Mouse (Mus musculus): Measurements from ENCODE around the gene Camkk2.

Camkk2 gene

DNA sequence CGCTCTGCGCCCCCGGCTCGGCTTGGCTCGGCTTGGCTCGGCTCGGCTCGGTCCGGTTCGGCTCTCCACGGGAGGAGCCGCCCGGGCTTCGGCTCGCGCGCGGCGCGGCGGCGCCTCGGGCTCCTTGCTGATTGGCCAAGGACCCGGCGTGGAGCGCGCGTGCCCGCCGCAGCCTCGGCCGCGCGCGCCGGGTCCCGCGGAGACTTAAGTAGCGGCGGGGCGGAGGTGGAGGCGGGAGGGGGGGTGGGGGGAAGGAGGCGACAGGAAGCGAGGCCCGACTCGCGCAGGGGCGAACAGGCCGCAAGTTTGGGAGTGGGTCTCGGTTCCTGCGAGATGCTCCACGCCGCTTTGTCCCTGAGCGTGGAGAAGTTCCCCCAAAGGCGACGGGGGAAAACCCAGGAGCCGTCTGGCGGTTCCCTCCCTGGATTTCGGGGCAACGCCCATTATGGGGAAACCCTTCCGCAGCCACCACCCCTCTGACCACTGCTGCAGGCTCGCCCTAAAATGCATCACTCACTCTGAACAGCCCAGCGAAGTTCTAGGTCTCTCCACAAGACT is at the start of gene Camkk2:
Gene Camkk2, minus strand, starts transcription at position 133 of the 558 bp plus-strand sequence.
- DNase-seq (ENCODE audit: low spot score in 2 of 2), result peak; percentile 78 to 83

DNA sequence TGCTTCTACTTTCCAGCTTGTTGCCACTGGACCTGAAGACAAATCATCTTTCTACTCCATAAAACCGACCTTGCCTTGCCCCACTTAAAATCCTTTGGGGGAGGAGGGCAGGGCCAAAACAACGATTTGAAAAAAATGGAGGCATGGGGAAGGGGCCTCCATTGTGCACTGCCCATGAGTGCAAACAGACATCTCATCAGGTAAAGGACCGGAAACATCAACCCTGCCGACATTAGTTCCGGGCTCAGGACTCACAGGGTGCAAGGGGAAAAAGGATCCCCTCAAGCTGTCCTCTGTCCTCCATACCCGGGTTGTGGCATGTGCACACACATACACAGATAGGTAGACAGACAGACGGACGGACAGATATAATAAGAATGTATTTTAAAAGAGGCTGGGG is 45.9 kb upstream of the Camkk2 start:
- DNase-seq (ENCODE audit: low spot score in 2 of 2), result no peak

DNA sequence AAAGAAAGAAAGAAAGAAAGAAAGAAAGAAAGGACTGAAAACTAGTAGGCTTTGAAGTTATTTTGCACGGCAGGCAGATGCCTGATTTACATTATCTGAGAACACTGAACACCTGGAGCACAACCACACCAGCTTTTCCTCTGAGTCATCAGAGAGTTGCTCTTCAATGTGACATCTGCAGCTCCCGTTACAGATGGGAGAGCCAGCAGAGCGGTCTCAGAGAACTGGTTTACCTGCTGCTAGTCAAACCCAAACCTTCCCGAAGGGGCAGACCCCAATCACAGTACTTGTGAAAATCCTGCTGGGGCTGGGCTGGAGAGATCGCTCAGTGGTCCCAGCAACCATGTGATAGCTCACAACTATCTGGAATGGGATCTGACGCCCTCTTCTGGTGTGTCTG is 45.2 kb upstream of the Camkk2 start:
- no peak for DNase-seq (ENCODE audit: low spot score in 2 of 2)

DNA sequence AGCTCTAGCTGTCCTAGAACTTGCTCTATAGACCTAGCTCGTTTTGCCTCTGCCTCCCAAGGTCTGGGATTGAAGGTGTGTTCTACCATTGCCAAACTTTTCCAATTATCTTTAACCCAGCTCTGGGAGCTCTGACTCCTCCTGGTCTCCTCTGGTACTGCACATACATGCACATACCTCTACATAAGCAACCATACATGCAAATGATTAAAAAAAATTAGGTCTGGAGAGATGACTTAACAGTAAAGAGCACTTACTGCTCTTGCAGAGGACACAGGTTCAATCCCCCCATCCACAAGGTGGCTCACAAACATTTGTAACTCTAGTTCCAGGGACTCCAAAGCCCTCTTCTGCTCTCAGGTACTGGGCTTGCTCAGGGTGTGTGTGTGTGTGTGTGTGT is 44.8 kb upstream of the Camkk2 start:
- DNase-seq (ENCODE audit: low spot score in 2 of 2), result no peak

DNA sequence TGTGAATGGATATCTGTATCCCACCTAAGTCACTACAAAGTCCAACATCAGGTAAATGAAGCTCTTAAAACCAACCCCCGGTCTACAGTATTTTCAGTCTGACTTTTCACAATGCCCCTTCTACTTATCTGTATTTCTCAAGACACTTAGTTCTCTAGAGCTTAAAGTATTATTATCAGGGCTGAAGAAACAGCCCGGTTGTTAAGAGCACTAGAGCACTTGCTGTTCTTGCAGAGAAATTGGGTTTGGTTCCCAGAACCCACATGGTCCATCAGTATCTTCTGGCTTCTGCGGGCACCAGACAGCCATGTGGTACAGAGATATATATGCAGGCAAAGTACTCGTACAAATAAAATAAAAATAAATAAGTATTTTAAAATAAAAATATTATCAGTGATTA is 43.2 kb upstream of the Camkk2 start:
- no peak for DNase-seq (ENCODE audit: low spot score in 2 of 2)

DNA sequence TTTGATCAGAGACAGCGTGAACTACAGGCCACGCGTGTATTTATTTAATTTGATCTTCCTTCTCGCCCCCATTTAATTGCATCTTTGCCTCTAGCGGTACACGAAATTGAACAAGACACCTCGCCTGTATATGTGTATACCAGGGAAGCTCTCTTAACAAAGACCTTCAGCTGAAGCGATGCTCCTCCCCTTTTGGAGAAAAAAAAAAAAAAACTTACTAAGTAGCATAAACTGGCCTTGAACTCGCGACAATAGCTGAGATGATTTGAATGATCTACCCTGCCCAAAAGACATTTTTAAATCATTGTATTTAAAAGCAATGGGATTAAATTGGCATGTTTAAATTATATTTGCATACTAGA is 42.3 kb upstream of the Camkk2 start:
- no peak for DNase-seq (ENCODE audit: low spot score in 2 of 2)

DNA sequence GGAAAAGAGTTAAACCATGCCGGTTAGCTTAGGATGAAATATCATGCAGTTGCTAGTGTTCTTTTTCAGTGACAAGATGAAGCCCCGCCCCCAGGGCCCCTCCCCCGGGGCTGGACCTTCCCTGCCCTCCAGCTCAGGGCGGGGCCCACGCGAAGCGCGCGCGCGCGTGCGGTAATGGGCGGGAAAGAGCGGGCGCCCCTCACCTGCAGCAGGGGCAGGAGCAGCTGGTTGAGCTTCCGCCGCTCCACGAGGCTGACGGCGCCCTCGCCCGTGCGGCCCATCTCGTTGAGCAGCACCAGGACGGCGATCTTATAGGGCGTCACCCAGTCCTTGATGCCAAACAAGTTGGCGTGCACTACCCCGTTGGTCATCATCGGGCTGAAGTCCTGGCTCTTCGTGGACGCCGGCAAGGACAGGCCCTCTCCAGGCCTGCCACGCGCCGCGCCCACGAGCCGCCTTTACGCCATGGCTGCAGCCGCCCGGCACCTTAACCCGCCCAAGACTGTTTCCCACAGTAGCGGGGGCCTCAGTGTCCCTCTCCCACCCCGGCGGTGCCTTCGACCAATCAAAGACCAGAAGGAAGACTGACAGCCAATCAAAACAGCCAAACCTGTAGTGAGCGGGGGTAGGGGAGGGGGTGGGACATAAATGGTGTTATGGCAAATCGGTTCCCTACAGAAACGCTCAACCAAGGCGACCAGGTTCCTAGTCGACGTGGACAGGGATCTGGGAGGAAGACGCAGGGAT is 41.7 kb upstream of the Camkk2 start, which contains the start of gene Anapc5:
Gene Anapc5, minus strand, starts transcription at position 563 of the 747 bp plus-strand sequence.
- DNase-seq (ENCODE audit: low spot score in 2 of 2), result peak; percentile 93 to 95

DNA sequence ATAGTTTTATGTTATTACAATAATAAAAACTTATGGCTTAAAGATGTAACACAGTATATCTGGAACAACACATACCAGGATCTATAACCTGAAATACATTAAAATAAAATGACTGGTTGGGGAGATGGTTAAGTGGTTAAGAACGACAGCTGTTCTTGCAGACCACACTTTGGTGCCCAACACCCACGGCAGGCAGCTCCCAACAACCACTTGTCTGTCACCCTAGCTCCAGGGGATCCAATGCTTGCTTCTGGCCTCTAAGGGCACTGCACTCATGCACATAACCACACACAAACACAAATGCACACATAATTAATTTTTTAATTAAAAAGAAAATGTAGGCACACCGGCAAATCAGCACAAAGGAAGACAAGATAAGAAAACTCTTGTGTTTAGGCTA is 33.5 kb upstream of the Camkk2 start:
- DNase-seq (ENCODE audit: low spot score in 2 of 2), result no peak

DNA sequence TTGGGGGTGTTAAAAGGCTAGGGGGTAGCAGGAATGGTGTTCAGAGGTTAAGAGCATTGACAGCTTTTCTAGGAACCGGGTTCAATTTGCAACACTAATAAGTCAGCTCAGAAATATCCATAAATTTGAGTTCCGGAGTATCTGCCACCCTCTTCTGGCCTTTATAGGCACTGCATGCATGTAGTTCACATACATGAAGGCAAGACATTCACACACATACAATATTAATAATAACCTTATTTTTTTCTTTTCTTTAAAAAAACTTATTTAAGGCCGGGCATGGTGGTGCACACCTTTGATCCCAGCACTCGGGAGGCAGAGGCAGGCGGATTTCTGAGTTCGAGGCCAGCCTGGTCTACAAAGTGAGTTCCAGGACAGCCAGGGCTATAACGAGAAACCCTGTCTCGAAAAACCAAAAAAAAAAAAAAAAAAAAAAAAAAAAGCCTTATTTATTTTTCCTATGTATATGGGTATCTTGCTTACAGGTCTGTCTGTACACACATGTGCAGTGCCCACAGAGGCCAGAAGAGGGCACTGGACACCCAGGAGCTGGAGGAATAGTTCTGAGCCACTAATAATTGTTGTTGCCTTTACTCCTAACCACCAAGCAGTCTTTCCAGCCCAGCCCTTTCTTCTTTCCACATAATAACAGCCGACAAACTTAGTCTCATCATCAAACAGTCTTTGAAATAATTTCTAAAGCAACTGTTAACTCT is 32.3 kb upstream of the Camkk2 start:
- DNase-seq (ENCODE audit: low spot score in 2 of 2), result peak; percentile 61 to 77

DNA sequence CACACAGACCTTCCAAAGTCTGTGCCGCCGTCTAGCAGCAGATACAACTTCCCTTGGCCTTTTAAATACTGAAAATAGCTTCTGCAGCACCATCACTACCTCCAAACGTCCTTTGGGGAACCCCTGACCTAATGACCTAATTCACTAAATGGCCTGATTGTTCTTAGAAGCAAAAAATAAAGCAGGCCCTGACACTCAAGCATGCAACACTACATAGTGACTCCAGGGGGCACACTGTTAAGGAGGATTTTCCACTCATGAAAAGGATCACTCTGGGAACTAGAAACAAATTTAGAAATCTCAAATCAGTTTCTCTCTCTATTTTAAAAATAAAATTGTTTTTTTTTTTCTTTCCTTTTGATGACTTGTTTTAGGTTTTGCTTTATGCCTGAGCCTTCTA is 26.3 kb upstream of the Camkk2 start:
- DNase-seq (ENCODE audit: low spot score in 2 of 2), result no peak

DNA sequence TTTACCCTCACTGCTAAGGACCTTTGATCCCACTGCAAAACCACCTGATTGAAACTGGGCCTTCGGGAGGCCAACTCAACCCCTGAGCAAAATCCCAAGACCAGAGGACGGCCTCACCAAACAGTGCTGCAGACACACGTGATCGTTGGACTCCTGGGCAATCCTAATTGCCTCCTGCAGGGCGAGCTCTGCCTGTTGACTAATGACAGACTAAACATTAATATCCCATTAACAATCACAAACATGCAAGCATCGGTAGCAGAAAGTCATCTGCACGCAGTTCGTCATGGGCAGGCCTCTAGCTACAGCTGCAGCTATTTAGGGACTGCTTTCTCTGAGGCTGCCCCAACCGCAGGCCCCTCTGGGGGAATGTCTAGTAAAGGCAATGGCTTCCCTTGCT is 23.5 kb upstream of the Camkk2 start:
- DNase-seq (ENCODE audit: low spot score in 2 of 2), result no peak

DNA sequence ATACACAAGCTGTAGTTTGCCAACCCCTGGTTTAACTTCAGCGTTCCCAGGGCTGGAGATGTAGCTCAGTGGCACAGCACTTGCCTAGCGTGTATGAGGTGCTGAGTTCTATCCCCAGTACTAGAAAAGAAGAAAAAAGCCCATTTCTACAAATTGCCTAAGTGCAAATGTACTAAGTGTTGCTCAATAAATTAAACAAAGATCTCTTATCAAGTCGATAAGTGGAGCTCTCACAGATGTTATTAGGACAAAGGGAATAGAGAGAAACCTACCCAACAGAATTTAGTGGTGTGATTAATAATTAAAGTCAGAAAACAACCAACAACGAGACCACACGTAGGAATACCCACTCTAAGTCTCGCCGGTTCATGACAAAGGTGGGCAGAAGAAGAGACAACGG is 22.5 kb upstream of the Camkk2 start:
- DNase-seq (ENCODE audit: low spot score in 2 of 2), result no peak

DNA sequence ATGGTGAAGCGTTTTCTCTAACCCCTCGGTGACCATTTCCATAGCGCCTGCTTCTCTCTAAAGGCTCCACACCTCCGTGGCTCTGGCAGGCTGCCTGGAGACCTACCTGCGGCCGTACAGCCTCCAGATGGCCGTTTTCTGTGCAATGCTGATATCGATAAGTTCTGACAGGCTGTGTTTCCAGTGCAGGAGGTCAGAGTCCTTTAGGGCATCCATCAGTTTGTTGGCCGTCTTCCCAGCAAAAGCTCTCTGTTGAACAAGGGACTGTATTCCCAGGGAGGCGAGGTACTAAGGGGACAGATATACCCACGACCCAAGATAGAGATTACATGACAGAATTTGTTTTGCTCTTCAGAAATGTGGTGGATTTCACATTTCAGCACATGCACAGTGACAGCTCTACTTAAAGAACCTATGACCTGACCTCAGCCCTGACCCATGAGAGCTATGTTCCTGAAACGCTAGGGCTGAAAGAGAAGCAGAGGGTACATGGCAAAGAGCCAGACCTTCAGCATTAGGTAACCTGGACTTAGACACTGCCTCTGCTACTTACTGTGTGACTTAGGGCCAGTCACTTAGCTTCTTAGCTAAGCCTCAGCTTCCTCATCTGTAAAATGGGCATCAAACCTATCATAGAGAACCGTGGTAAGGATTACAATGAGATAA is 21.3 kb upstream of the Camkk2 start:
- no peak for DNase-seq (ENCODE audit: low spot score in 2 of 2)

DNA sequence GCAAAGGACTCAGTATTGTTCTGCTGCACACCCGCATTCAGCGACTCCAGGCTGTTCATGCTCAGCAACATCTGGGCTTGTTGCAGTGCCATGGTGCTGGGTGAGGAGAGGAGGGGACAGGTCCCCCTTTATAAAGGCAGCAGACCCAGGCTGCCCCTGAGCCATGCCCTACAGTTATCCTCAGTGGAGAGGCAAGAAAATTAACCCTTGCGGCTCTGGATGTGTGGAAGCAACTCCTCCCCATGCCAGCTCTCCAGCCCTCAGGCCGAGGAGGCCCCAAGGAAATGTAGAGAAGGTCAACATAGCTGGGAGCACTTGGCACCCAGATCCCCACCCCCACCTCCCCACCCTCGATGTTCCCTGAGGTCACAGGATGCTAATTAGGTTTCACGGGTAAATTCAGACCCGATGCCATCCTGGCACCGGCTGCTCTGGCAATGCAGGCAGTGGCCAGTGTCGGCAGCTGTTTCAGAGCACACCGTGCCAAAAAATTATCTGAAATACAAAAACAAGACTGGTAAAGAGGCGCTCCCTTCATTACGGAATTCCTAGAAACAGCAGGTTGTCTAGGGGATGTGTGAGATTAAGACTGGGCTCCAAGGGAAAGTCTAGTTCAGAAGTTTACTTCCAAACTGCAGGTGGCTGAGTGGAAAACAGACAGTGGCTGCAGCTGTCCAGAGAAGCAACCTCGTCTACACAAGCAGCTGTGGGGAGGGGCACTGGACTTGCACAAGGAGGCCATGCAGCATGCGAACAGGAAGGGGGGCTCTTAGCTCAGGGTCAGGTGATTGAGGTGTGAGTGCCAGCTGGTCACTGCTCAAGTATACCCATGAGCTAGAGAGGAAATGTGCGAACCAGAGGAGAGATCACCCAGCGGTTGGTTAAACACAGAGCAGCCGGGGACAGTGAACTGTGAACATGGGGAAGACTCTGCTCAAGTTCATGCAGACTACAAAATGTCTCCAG is 20.5 kb upstream of the Camkk2 start:
- no peak for DNase-seq (ENCODE audit: low spot score in 2 of 2)

DNA sequence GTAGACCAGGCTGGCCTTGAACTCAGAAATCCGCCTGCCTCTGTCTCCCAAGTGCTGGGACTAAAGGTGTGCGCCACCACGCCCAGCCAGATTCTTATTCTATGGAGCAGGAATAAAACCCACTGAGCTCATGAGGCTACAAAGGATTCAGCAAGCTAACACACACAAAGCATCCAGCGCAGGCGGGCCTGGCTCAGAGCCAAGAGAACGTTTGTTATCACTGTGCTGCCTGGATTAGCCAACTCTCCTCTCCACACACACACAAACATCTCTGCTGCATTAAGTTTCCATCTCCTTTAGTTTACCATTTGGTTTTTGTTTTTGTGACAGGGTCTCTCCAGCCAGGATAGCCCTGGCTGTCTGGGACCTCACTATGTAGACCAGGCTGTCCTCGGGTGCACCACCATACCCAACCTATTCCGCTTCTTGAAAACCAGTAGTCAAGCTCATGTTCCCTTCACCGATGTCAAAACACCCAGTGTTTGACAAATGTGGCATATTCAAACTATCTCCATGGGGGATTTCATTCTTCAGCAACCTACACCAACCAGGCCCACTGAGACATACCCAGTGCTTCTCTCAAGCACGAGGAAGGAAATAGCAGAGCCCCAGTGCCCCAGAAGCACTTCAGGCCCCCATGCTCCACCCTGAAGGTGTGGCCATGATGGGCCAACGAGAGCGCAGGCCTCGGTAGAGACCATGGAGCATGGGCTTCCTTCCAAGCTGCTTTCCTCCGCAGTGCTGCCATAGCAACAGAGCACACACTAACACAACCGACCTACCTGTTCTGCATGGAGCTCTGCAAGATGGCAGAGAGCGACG is 19.6 kb upstream of the Camkk2 start:
- peak; percentile 21 to 41 for DNase-seq (ENCODE audit: low spot score in 2 of 2)

DNA sequence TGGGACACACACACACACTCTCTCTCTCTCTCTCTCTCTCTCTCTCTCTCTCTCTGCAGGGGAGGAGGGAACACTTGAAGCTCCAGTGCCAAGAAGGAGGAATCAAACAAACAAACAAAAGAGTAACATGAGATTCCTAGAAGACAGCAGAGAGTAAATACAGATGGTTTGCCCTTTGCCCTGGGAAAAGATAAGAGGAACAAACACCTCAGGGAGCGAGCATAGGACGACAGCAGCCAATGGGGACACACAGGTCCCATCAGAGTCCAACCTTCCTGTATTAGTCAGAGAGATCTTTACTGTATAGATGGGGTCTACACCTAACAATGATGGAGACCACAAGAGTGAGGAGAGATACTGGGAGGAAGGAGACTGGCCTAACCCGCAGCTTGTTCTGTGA is 18.7 kb upstream of the Camkk2 start:
- no peak for DNase-seq (ENCODE audit: low spot score in 2 of 2)

DNA sequence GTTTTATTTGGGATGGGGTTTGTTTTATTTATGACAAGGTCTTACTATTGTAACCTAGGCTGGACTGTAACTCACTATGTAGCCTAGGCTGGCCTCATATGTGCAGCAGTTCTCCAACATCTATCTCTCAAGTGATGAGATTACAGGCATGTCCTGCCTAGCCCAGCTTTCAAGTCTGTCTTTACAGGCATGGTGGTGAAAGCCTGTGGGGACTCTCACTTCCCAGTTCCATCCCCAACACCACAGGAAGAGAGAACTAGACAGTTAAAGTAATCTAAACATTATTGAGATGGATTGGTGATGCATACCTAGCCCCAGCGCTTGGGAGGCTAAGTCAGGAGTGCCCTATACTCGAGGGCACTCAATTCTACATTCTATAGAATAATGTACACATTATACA is 9.5 kb upstream of the Camkk2 start:
- DNase-seq (ENCODE audit: low spot score in 2 of 2), result no peak

DNA sequence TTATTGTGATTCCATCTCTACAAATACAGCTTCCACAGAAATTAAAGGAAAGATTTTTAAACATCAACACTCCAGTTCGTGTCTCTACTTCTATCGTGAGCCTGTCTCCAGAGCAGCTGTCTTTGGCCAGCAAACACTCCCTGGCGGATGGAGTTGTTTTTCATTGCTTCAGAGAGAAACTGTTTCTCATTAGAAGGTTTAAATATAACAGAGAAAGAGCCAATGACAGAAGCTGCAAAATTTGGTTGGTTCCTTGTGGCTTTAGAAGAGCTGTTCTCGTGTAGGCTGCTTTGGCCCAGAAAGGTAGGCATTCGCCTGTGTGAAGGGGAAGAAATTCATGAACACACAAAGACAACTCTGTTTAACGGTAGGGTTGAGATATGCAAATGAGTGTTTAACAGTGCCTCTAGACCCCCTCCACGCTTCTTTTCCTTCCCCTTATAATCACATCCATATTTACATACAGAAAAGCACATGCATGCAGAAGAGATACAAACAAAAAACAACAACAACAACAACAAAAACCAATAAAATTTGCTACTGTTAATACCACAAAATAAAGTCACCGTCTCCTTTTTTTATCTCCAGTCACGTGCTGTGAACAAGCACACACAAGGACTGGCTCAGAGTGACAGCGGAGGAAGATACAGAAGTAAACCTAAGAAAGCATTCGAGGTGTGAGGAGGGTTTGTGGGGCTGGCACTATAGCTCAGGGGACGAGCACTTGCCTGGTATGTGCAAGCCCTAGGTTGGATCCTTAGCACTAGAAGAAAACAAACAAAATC is 7.0 kb upstream of the Camkk2 start:
- DNase-seq (ENCODE audit: low spot score in 2 of 2), result no peak

DNA sequence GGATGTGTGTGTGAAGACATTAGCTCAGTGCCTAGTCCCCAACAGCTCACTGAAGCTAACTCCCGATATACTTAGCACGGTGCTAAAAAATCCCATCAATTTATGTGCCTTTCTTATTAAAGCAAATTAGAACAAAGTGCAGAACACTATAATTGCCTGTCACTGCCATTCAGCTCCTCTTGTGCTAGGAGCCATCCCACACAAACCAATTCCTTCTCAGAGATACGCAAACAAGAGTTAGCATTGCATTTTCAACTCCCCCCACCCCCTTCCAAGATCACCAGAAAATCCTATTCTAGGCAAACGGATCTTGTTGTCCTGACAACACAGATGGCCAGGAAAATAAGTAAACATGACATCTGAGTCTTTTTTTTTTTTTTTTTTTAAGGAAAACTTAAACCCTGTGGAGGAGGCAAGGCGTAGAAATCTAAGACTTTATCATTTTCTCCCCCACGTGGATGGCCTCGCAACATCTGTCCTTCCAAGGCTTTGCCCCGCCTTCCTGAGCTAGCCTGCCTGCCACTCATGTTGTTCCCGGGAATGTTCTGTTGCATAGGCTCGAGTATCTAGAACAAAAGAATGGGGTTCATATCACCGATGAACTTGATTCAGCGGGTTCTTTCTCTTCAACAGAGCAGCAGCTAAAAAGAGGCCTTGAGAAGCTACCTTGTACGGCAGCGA is 4.7 kb upstream of the Camkk2 start:
- no peak for DNase-seq (ENCODE audit: low spot score in 2 of 2)

All from spleen, postnatal 36 days (tissue).